Mouse (Mus musculus) gastrocnemius, adult 8-10 months (tissue): ENCODE measurements around the gene Npff. TPM values are rescaled to one million over a fixed set of nuclear protein-coding genes. Genes with fewer than 3 reads are reported as not detected.

ENCODE experiments used
- DNase-seq, 2 experiments: peaks; one replicate each; pipeline ENCODE4 v3.0.0; 2022; ENCODE audit warnings: low spot score in 2 of 2
- total RNA-seq, 4 experiments: library from RNA; stranded (reverse); gene quantifications; 2 replicates each; pipeline ENCODE4 v1.2.4; 2022

Gene Npff
- total RNA-seq, 4 experiments from 2014 or later = 0.82 to 1.5 (median 1.1) TPM

DNA sequence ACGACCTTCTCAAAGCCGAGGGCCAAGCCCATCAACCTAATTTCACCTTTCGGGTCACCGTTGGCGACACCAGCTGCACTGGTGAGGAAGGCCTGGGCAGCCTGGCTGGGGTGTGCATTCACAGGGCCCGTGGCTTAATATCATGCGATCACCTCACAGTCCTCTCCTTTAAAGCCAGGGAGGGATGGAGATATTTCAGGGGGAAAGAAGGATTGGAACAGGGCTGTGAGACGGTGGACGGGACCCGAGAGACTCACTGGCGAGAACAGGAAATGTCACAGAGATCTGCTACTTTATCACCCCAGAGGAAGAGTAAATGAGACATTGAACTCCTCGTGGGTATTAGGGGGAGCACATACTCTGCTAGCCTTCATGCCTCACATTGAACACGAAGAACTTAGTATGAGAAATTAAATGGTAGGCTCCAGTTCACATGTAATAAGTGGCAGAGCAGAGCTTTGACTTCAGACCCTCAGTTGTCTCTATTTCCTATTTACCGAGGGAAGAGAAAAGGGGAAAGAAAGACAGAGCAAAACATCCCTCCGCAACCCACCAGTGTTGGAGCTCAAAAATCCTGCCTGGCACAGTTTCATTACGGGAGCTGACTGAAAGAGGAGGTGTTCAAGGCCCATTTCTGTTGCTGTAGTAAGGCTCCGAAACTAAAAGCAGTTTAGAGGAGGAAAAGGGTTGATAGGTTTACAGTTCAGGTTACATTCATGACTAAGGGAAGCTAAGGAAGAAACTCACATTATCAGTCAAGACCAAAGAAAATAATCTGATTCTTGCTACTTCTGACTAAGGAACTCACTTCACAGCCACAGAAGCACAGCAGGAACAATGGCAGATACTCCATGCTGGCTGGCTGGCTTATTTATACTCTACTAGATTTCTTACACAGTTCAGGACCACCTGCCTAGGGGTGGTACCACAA, 5.3 kb downstream of the Npff start:
- no peak for DNase-seq

- no peak for DNase-seq
Measured at GRCm38 (mm10) chr15:102518859-102519201, 5.9 kb downstream of the Npff start.

DNA sequence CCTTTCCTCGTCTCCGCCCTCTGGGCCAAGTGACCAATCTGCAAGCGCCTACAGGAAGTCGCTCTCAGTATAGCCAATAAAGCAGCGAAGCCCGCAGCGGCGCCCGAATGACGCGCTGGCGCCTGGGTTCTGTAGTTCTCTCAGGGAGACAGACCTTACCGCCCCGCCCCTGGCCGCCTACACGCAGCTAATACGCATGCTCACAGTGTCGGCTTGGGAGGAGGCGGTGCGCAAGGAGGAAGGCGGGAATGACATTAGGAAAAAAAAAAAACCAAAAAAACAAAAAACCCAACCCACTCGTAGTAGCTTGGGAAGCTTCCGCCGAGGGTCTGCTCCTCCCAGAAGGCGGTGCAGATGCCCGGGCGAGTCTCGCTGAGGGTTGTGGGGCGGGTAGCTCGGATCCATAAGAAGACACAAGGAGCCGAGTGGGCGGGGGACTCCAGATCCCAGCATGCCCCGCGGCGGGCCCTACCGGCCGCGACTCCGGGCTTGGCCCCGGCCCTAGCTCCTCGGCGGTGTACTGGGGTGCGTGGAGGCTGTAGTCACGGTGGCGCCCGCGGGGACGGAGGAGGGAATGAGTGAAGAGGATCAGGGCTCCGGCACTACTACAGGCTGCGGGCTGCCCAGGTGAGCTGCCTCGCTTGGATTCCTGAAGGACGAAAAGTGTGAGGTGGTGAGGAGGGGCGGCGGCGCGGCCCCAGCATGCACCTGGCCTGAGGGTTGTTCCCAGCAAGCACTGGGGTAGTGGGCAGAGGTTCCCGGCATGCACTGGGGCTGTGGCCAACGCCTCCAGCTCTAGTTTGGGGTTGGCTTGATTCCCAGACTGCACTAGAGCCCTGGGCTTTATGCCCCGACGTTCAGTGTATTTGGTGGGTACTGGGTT, 6.5 kb downstream of the Npff start, which contains the start of gene Tarbp2:
Gene Tarbp2, plus strand, starts transcription at position 217 of the 883 bp plus-strand sequence.
- DNase-seq = peak; percentile 100

DNA sequence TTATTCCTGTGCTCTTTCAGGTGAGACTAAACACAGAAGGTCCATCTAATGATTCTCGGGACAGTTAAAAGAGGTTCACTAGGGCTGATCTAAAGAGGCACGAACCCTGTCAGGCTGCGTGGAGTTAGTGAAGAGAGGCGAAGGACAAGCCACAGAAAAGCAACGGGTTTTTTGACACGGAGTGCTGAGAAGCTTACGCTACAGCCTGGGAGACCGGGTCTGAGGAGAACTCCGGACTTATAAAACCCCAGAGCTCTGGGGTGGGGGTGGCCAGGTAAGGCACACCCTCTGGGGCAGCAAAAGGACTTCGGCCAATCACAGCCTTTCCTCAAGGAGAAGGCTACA, 7.1 kb downstream of the Npff start:
- no peak for DNase-seq

DNA sequence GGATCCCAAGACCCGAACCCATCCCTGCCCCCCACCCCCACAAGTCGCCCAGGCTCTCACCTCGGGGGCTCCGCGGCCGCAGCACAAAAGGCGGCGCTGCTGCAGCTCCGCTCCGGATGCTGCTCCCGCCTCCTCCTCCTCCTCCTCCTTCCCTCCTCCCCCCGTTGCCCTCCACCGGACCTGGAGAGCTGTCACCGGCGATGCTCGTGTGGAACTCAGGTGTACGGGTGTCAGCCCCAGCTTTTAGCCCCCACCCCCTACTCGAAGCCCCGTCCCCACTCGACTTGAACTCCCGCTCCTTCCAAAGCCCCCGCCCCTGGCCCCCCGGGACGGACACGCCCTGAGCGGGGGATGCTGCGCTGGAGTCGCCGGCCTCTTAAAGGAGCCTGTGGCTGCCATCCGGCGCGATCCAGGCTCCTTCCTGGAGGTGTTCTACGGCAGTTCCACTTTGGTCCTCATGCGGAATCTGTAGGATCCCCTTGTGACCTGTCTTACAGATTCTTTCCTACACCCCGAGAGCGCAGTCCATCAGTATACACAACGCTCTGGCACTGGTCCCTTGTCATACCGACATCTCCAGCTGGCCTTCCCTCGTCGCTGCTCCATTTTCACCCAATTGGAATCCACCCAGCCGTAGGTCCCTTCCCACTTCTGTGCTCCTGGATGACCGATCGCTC, 7.9 kb downstream of the Npff start, which contains the start of gene Map3k12:
Gene Map3k12, minus strand, starts transcription at position 337 of the 677 bp plus-strand sequence.
- DNase-seq = peak; percentile 39 to 57

- no peak for DNase-seq
Measured at GRCm38 (mm10) chr15:102516293-102516692, 8.4 kb downstream of the Npff start.

DNA sequence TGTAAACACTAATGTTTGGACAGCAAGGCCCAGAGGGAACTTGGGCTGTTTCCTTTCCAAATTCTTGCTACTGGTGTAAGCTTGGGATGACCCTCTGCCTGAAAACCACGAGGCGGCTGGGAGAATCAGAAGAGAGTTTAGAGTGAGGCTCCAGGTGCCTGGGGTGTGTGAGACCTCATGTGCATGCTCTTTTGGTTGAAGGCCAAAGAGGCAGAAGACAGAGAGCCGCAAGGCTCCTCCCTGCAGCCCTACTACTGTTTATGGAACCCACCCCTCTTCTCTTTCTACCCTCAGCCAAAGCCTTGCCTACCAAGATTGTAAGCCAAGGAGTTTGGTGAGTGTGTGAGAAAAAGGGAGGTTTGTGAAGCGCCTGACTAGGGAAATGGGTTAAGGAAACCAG, 9.0 kb downstream of the Npff start:
- DNase-seq = no peak

DNA sequence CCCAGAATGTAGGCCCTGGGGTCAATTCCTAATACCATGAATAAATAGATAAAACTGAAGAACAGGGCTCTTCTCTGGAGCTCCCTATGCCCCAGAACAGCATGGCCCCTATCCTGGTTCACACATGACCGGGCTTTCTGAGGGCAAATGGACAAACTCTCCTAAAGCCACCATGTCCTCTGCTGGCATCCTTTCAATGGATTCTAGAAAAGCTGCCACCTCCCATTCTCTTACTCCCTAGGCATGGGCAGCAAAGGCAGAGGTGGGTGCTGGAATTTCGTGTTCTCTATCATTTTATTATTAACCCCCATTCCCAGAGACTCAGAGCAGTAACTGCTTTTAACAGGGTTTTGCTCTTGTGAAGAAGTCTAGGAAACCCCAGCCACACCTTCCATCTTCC, 9.5 kb downstream of the Npff start:
- no peak for DNase-seq

DNA sequence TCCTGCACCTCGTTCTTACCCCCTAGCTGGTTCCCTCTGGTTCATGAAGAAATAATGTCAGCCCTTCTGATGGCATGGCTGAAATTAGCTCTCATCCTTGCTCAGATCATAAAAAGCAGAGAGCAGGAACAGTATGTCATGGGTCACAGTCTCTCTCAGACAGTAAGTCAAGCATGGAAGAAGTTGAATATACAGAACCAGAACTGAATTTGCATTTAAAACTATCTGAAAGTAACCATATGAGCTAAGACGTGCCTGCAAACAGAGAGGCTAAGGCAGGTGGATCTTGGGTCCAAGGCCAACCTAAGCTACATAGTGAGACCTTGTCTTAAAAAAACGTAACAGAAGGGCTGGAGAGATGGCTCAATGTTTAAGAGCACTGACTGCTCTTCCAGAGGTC, 11.7 kb downstream of the Npff start:
- no peak for DNase-seq

DNA sequence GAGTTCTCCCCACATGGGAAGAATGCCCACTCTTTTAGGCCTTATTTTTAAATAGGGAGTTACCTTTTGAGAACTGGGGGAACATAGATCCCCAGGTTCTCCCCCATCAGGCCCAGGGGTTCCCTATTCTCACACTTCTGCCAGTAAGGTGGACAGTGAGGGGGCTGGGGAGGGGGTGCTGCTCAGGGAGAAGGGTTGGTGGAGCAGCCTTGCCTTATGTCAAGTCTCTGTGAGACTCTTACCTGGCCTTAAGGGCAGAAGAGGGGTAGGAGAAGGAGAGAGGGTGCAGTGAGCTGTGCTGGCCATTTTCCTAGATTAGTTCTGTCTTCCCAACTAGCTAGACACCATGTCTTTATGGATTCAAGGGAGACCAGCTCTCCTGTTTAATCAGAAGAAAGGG, 12.3 kb downstream of the Npff start:
- DNase-seq = no peak

DNA sequence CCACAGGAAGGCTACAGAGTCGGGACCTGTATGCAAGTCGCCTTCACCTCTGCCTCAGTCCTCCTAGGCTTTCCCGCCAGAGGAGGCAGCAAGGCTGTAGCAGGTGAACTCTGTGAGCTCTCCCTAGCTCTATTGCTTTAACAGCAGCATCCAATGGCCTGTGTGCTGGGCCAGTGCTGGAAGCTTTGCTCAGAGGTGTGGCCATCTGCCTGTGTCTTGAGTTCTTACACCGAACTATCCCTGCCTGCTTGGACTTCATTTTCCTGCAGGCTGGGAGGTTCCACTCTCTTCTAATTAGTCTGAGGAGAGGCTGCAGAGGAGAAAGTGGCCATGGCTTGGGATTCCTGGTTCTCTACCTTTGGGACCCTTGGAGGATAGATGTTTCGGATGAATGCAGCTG, 12.7 kb downstream of the Npff start:
- no peak for DNase-seq

GRCm38 (mm10) chr15:102511285-102511833, 13.4 kb downstream of the Npff start:
- no peak for DNase-seq

DNA sequence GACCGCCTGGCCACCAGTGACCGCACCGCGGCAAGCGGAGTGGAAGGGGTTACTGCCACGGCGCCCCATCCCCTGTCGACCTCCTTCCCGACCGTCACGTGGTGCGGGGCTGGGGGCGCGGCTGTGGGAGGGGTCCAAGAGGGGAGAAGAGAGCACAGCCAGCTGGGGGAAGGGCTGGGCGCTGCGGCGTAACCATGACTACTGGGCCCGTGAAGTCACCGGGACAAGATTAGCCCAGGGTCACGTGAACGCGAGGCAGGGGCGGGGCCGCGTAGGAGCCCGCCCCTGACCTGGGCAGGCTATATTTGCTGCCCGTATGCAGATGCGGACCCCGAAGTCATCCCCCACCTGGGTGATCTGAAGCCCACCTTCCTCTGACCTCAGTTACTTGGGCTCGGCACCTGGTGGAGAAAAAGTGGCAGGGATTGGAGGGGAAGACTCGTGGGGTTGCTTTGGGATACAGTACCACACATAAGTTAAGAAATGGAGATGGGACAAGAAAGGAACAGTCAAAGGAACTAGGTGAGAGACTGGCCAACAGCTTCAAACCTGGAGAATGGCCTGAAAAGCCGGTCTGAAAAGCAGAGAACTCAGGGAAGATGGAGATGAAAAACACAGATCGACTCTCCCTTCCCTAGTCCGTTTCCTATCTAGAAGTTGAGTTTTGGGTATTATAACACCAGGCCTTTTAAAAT, 14.0 kb downstream of the Npff start:
- DNase-seq = peak; percentile 63 to 71

DNA sequence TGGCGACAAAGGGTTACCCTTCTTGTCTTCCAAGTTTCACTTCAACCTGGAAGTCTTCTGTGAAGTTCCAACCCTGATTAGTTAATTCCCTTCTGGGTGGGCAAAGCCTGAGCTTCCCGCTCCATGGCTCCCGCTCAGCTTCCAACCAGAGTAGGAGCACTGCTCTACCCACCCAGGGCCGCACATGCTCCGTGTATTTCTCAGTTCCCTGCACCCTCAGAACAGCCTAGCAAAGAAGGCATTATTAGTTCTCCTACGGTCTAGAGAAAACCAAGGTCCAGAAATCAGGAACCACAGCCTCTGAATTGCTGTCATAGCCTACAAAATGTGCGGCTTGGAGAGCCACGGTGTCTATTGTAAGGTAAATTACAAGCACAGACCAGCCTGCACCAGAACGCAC, 14.6 kb downstream of the Npff start:
- DNase-seq = no peak

GRCm38 (mm10) chr15:102508336-102508735, 16.4 kb downstream of the Npff start:
- DNase-seq = no peak

DNA sequence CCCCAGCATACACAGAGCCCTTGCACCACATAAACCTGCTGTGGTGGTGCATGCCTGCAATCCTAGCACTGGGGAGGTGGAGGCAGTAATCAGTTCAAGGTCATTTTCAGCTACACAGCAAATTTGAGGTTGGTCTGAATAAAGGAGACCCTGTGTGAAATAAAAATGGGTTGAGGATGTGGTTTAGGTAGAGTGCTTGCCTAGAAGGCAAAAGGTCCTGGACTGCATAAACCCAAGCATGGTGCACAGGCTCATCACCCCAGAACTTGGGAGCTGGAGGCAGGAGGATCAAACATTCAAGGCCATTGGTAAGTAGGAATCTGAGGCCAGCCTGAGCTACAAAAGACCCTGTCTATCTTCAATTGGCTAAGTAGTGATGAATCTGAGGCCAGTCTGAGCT, 17.2 kb downstream of the Npff start:
- DNase-seq = no peak

- no peak for DNase-seq
Measured at GRCm38 (mm10) chr15:102506864-102507263, 17.9 kb downstream of the Npff start.

- no peak for DNase-seq
Measured at GRCm38 (mm10) chr15:102506464-102506830, 18.3 kb downstream of the Npff start.

GRCm38 (mm10) chr15:102505770-102506463, 18.8 kb downstream of the Npff start:
- DNase-seq = no peak

GRCm38 (mm10) chr15:102505073-102505769, 19.5 kb downstream of the Npff start:
- DNase-seq = no peak
